Mouse (Mus musculus) hindbrain, embryonic 13.5 days (tissue): ENCODE data around the gene Mxd3. TPM values are rescaled to one million over a fixed set of nuclear protein-coding genes. Genes with fewer than 3 reads are reported as not detected.

Experiments used
- ATAC-seq: fragments of 200-750 bp; cut with Nextera tagmentation; 2 replicates; pipeline ENCODE4 v1.8.0; 2017; ENCODE audit warnings: moderate TSS enrichment; ENCODE audit not compliant: low FRiP score
- H3K27ac ChIP-seq: fragments of 300-500 bp; sonication (generic); 2 replicates; pipeline ENCODE4 v1.5.1; 2015; ENCODE audit warnings: inconsistent platforms, mild to moderate bottlenecking, moderate library complexity
- H3K27me3 ChIP-seq: fragments of 300-500 bp; sonication (generic); 2 replicates; pipeline ENCODE4 v1.6.1; 2015; ENCODE audit warnings: mild to moderate bottlenecking, inconsistent platforms
- H3K36me3 ChIP-seq: fragments of 300-500 bp; sonication (generic); 2 replicates; pipeline ENCODE4 v1.6.1; 2015; ENCODE audit warnings: mild to moderate bottlenecking, inconsistent platforms
- H3K4me1 ChIP-seq: fragments of 300-500 bp; sonication (generic); replicated peaks from 2 replicates; pipeline ENCODE4 v1.6.1; 2015; ENCODE audit warnings: inconsistent platforms
- H3K4me2 ChIP-seq: fragments of 300-500 bp; sonication (generic); 2 replicates; pipeline ENCODE4 v1.6.1; 2015; ENCODE audit warnings: inconsistent platforms, mild to moderate bottlenecking, moderate library complexity
- H3K4me3 ChIP-seq: fragments of 300-500 bp; sonication (generic); 2 replicates; pipeline ENCODE4 v1.5.1; 2015; ENCODE audit warnings: mild to moderate bottlenecking, inconsistent platforms
- H3K9ac ChIP-seq: fragments of 300-500 bp; sonication (generic); 2 replicates; pipeline ENCODE4 v1.6.1; 2015; ENCODE audit warnings: mild to moderate bottlenecking, inconsistent platforms
- H3K9me3 ChIP-seq: fragments of 300-500 bp; sonication (generic); 2 replicates; pipeline ENCODE4 v1.6.1; 2016; ENCODE audit warnings: inconsistent platforms
- WGBS: fragments of 180-500 bp; shearing (Covaris S2); methylation state at CpG from one replicate; pipeline ENCODE4 v1.1.7; 2015; 5-methylcytosine and 5-hydroxymethylcytosine counted together
- polyA plus RNA-seq: library from polyadenylated mRNA; unstranded; fragments of >200 nt; fragmentation: Nextera tagmentation; extraction: Ambion mirVana; gene quantifications from 2 replicates; pipeline ENCODE4 v1.2.1, GENCODE M21; 2015

Mxd3 gene
- polyA plus RNA-seq, 1 experiment from 2014 or later: 12.1 TPM

GRCm38 (mm10) chr13:55361145-55361544 is 31.5 kb upstream of the Mxd3 start:
- Histone ChIP-seq H3K4me1 (peaks cover 39% of the 10 kb centered on the region), H3K4me2 (peak overlapping the region; percentile 96), H3K36me3 (peaks cover 43% of the 10 kb centered on the region), H3K4me3 (peak overlapping the region; percentile 94), H3K27me3 (peaks cover 9% of the 10 kb centered on the region; the same call in 1 of the 2 replicates), H3K9ac (peak overlapping the region; percentile 93; the same call in 1 of the 2 replicates), H3K27ac (no peak overlapping the region), H3K9me3 (no peaks in the 10 kb centered on the region)
- no peak for ATAC-seq

DNA sequence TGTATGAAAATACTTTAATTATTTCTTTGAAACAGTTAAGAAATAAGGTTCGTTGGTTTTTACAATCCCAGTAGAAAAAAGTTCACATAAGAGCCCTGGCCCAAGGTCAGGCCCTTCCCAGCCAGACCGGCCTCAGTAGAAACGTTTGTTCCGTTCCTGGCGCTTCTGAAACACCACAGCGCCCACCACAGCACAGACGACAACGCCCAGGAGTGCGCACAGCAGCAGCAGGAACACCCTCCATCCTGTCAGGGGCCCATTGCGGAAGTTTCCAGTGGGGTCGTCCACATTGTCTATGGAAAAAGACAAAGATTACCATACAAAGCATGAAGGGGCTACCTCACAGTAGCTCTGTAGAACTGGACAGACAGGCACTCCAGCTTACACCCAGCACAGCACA is 17.1 kb upstream of the Mxd3 start:
- no peak for ATAC-seq
- no peak overlapping the region for H3K4me3 ChIP-seq
- peaks cover 79% of the 10 kb centered on the region for H3K36me3 ChIP-seq
- no peaks in the 10 kb centered on the region for H3K9me3 ChIP-seq
- H3K27me3 ChIP-seq: no peaks in the 10 kb centered on the region
- no peak overlapping the region for H3K4me2 ChIP-seq
- H3K9ac ChIP-seq: no peak overlapping the region
- H3K4me1 ChIP-seq: no peaks in the 10 kb centered on the region
- H3K27ac ChIP-seq: no peak overlapping the region
- WGBS: 90% methylated on average over 11 of the region's 11 CpGs

- peaks cover 58% of the 10 kb centered on the region for H3K36me3 ChIP-seq
- no peak overlapping the region for H3K27ac ChIP-seq
- no peak overlapping the region for H3K4me2 ChIP-seq
- H3K9me3 ChIP-seq: no peaks in the 10 kb centered on the region
- WGBS: 86% methylated on average over 7 of the region's 7 CpGs
- no peaks in the 10 kb centered on the region for H3K27me3 ChIP-seq
- no peaks in the 10 kb centered on the region for H3K4me1 ChIP-seq
- no peak overlapping the region for H3K4me3 ChIP-seq
- no peak for ATAC-seq
- no peak overlapping the region for H3K9ac ChIP-seq
Measured at GRCm38 (mm10) chr13:55344286-55344685, 14.7 kb upstream of the Mxd3 start.

DNA sequence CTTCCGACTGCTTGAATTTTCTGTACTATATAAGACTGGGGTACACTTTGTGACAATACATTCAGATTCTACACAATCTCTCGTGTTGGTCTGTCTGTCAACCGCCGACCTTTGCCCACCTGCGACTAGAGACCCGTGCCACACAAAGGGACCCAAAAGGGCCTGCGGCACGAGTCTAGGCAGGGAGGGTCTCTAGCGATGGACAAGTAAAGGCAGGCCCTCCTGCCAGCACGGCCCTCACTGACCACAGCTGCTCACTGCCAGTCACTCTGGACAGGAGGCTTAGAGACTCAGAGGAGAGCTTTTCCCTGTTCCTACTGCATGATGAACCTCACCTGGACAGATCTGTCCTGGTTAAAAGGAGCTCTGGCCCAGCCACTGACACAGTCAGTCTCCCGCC is 12.8 kb upstream of the Mxd3 start:
- 41% methylated on average over 11 of the region's 11 CpGs for WGBS

DNA sequence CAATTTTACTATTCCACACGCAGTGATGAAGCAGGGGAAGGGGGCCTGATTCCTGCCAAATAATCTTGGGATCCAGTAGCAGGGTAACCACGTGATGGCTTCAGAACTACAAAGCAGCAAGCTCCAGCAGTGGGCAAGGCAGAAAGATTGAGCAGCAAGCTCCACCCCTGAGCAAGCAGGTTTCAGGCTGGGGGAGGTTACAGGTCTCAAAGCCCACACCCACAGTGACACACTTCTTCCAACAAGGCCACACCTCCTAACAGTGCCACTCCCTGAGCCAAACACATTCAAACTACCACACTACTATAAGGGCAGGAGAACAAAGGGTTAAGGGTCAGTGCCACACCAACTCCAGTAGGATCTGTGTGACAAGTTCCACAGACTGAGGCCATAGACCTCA is 9.6 kb upstream of the Mxd3 start:
- Histone ChIP-seq H3K9me3 (no peaks in the 10 kb centered on the region), H3K4me2 (no peak overlapping the region), H3K4me1 (no peaks in the 10 kb centered on the region), H3K27ac (no peak overlapping the region), H3K4me3 (no peak overlapping the region), H3K9ac (no peak overlapping the region), H3K27me3 (no peaks in the 10 kb centered on the region), H3K36me3 (peaks cover 8% of the 10 kb centered on the region)
- no peak for ATAC-seq
- WGBS: 50% methylated on average over 2 of the region's 2 CpGs

More for the DNA sequence above, 12.8 kb upstream of the Mxd3 start:
- H3K4me3 ChIP-seq: no peak overlapping the region
- H3K36me3 ChIP-seq: peaks cover 40% of the 10 kb centered on the region
- ATAC-seq: no peak
- no peak overlapping the region for H3K4me2 ChIP-seq
- no peaks in the 10 kb centered on the region for H3K9me3 ChIP-seq
- H3K4me1 ChIP-seq: no peaks in the 10 kb centered on the region
- H3K27ac ChIP-seq: no peak overlapping the region
- no peak overlapping the region for H3K9ac ChIP-seq
- no peaks in the 10 kb centered on the region for H3K27me3 ChIP-seq

DNA sequence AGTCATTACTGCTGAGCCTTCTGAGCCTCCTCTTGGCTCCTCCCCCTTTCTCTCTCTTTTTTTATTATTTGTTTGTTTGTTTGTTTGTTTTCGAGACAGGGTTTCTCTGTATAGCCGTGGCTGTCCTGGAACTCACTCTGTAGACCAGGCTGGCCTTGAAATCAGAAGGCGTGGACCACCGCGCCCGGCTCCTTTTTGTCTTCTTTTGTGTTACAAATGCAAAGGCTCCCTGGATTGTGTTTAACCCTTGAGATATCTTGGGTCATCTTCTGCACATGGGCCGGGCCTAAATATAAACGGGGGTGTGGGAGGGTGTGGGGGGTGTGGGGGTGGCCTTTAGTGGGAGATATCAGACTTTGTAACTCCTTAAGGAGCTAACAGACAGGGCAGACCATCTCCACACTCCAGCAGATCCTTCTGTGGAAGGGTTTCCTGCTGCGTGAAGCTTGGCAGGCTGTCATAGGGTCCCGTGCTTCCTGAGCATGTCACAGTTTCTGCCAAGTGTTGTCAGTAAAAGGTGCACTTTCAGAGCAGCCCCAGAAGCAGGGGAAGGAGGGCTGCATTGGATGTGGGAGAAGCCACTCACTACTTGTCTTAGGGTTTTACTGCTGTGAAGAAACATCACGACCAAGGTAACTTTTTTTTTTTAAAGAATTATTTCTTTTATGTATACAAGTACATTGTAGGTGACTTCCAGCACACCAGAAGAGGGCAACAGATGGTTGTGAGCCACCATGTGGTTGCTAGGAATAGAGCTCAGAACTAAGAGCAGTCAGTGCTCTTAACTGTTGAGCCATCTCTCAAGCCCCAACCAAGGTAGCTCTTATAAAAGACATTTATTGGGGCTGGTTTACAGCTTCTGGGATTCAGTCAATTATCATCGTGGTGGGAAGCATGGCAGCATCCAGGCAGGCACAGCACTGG is 8.8 kb upstream of the Mxd3 start:
- no peaks in the 10 kb centered on the region for H3K36me3 ChIP-seq
- H3K4me1 ChIP-seq: no peaks in the 10 kb centered on the region
- no peak overlapping the region for H3K4me3 ChIP-seq
- H3K4me2 ChIP-seq: no peak overlapping the region
- H3K9me3 ChIP-seq: no peaks in the 10 kb centered on the region
- no peak overlapping the region for H3K9ac ChIP-seq
- H3K27me3 ChIP-seq: no peaks in the 10 kb centered on the region
- no peak for ATAC-seq
- no peak overlapping the region for H3K27ac ChIP-seq
- 57% methylated on average over 12 of the region's 12 CpGs for WGBS

DNA sequence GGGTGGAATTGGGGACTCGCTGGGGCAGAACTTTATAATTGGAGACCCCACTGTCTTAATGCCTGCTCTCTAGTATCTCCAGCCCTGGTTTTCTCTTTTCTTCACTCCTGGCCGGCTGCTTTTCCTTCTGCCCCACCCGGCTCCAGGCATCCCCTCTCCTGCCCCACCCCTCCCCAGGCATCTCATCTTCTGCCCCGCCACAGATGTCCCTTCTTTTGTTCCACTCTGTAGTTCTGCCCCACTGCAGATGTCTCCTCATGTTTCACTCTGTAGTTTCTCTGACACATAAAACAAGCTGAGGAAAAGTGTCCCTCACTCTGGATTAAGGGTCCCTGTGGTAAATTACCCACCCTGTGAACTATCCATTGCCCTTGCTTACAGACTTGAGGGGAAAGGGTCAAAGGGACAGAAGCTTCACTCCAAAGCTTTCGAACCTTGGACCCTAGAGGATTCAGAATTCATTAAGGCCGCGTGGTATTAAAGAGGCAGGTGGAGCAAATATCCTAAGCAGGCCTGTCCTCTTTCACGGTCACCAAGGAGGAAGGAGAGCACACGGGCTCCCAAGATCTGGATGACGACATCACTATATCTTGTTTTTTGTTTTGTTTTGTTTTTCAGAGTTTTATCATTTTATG is 7.8 kb upstream of the Mxd3 start:
- Histone ChIP-seq H3K9me3 (no peaks in the 10 kb centered on the region), H3K4me2 (no peak overlapping the region), H3K4me3 (no peak overlapping the region), H3K4me1 (no peaks in the 10 kb centered on the region), H3K27ac (no peak overlapping the region), H3K36me3 (no peaks in the 10 kb centered on the region), H3K27me3 (no peaks in the 10 kb centered on the region), H3K9ac (no peak overlapping the region)
- WGBS: 64% methylated on average over 10 of the region's 10 CpGs
- no peak for ATAC-seq

DNA sequence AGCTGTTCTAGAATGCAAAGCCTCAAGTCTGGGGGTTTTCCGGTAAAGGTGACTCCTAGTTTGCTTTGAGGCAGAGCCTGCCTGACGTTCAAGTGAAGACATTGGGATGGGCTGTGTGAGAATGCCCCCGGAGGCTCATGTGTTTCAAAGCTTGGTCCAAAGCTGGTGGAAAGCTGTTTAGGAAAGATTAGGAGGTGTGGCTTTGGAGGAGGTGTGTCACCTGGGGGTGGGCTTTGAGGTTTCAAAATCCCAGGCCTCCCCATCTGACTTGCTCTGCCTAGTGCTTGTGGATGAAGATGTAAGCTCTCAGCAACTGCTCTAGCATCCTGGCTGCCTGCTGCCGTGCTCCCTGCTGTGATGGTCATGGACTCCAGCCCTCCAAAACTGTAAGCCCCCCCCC is 6.1 kb upstream of the Mxd3 start:
- H3K9ac ChIP-seq: no peak overlapping the region
- no peak overlapping the region for H3K4me2 ChIP-seq
- no peaks in the 10 kb centered on the region for H3K9me3 ChIP-seq
- no peaks in the 10 kb centered on the region for H3K36me3 ChIP-seq
- 87% methylated on average over 4 of the region's 4 CpGs for WGBS
- no peak overlapping the region for H3K27ac ChIP-seq
- no peak for ATAC-seq
- no peak overlapping the region for H3K4me3 ChIP-seq
- H3K4me1 ChIP-seq: peaks cover 4% of the 10 kb centered on the region
- H3K27me3 ChIP-seq: no peaks in the 10 kb centered on the region

GRCm38 (mm10) chr13:55332331-55332730 is 2.7 kb upstream of the Mxd3 start:
- Histone ChIP-seq H3K27ac (no peak overlapping the region), H3K4me3 (no peak overlapping the region), H3K27me3 (0 out of 2 replicates have a peak, but pooled peaks cover 7% of the 10 kb centered on the region), H3K4me2 (no peak overlapping the region), H3K36me3 (no peaks in the 10 kb centered on the region), H3K9me3 (no peaks in the 10 kb centered on the region), H3K9ac (no peak overlapping the region), H3K4me1 (peaks cover 30% of the 10 kb centered on the region)
- WGBS: 90% methylated on average over 3 of the region's 3 CpGs
- ATAC-seq: no peak

GRCm38 (mm10) chr13:55330567-55331400 is 1.2 kb upstream of the Mxd3 start:
- Histone ChIP-seq H3K9me3 (no peaks in the 10 kb centered on the region), H3K4me2 (peak overlapping the region; percentile 80)
- 46% methylated on average over 14 of the region's 14 CpGs for WGBS

GRCm38 (mm10) chr13:55329109-55329682 is 427 bp downstream of the Mxd3 start:
- peak overlapping the region; percentile 77 for H3K9ac ChIP-seq
- under 1% methylated on average over 29 of the region's 29 CpGs for WGBS

More at GRCm38 (mm10) chr13:55330567-55331400, 1.2 kb upstream of the Mxd3 start:
- Histone ChIP-seq H3K27me3 (0 out of 2 replicates have a peak, but pooled peaks cover 7% of the 10 kb centered on the region), H3K9ac (peak overlapping the region; percentile 77; the same call in 1 of the 2 replicates), H3K27ac (peak overlapping the region; percentile 84), H3K4me3 (peak overlapping the region; percentile 65), H3K4me1 (peaks cover 35% of the 10 kb centered on the region), H3K36me3 (peaks cover 6% of the 10 kb centered on the region)
- ATAC-seq: no peak; the same call in 1 of the 2 replicates

More at GRCm38 (mm10) chr13:55329109-55329682, 427 bp downstream of the Mxd3 start:
- H3K27ac ChIP-seq: peak overlapping the region; percentile 84
- H3K4me2 ChIP-seq: peak overlapping the region; percentile 80
- peaks cover 20% of the 10 kb centered on the region for H3K36me3 ChIP-seq
- H3K4me1 ChIP-seq: peaks cover 36% of the 10 kb centered on the region
- 0 out of 2 replicates have a peak, but pooled peaks cover 7% of the 10 kb centered on the region for H3K27me3 ChIP-seq
- peak overlapping the region; percentile 65 for H3K4me3 ChIP-seq
- no peaks in the 10 kb centered on the region for H3K9me3 ChIP-seq
- ATAC-seq: peak; percentile 25
